ENCODE assay signal across 14 mouse cellular contexts in genomic region chr9:69087325-69087724, GRCm38 (mm10).
"Had no signal": no experiment of that assay in that cellular context is flagged by ENCODE, and none has a peak within 500 bp of the region (broad histone marks: within the 10 kb centered on the region; RNA-seq: fewer than 3 reads in every experiment).

No protein-coding gene starts in this region.

- H3K36me3 ChIP-seq: limb, embryonic 12.5 days; lung, embryonic 15.5 days; midbrain, embryonic 13.5 days had no signal

- H3K9me3 ChIP-seq: limb, embryonic 12.5 days; lung, embryonic 15.5 days; midbrain, embryonic 13.5 days had no signal

- H3K27ac ChIP-seq: left cerebral cortex, adult 2 months; limb, embryonic 12.5 days; lung, embryonic 15.5 days; macrophage; midbrain, embryonic 13.5 days had no signal

- H3K4me2 ChIP-seq: limb, embryonic 12.5 days; lung, embryonic 15.5 days; midbrain, embryonic 13.5 days had no signal

- H3K4me3 ChIP-seq: left cerebral cortex, adult 2 months; limb, embryonic 12.5 days; lung, embryonic 15.5 days; midbrain, embryonic 13.5 days had no signal

- H3K27me3 ChIP-seq: lung, embryonic 15.5 days; midbrain, embryonic 13.5 days had no signal

- H3K9ac ChIP-seq: limb, embryonic 12.5 days; lung, embryonic 15.5 days; midbrain, embryonic 13.5 days had no signal

- ATAC-seq: inflammation-experienced regulatory T-cells, adult 6 months; intestine, postnatal 0 days; midbrain, embryonic 13.5 days had no signal

- DNase-seq: kidney, adult 8-10 months; kidney, postnatal 25 days; lung, postnatal 14 days; right cerebral cortex, postnatal 14 days; spleen, adult 18-20 months; thymus, adult 18-20 months; thymus, postnatal 14 days had no signal
